Mouse (Mus musculus): ENCODE measurements around the gene Rreb1.

GRCm38 (mm10) chr13:37866846-37867245, 88.6 kb downstream of the Rreb1 start:
- TF ChIP-seq POLR2A (IDR thresholded peaks at IDR 0.05; ENCODE audit: control insufficient read depth, low read depth, low read length) (no peak), CTCF (IDR thresholded peaks at IDR 0.05; ENCODE audit: control insufficient read depth, insufficient read depth, insufficient replicate concordance, low read depth, low read length) (no peak)
